Mouse (Mus musculus) erythroblast, embryonic 14.5 days (primary cell): ENCODE measurements around the gene Efna1.

Experiments used
- GATA1 ChIP-seq: IDR thresholded peaks from 2 replicates; pipeline ENCODE4 v1.6.1; 2012; ENCODE audit warnings: low read length, inconsistent platforms, mixed read lengths
- TAL1 ChIP-seq: IDR thresholded peaks from 3 replicates; pipeline ENCODE4 v1.6.1; 2012; ENCODE audit warnings: low read length, inconsistent platforms, mixed read lengths

DNA sequence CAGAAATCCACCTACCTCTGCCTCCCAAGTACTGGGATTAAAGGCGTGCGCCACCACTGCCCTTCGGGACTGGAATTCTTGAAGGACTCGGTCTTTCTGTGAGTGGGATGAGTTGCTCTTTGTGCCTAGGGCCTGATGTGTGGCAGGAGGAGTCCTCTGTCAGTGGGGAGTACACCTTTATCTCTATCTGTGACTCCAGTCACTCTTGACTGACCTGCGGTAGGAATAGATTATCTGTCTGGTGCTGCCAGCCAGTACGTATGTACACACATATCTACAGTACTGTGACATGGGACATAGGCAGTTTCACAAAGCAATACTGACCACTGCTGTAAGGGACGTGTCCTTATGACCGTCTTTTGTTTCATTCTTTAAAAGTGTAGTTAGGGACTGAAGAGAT lies 44.9 kb upstream of the Efna1 start:
- no peak for TF ChIP-seq GATA1
- no peak for TF ChIP-seq TAL1
